Mouse (Mus musculus) embryo, embryonic 9.5 days (tissue): Measurements from ENCODE around the gene Olfr281.
"Not testable (repeated sequence)": the region's sequence is repeated elsewhere in the genome, so short reads cannot be mapped to it uniquely, and the experiment has no call there.

Experiments used
- DNase-seq: peaks from one replicate; pipeline ENCODE4 v3.0.0-alpha.2; 2017; ENCODE audit errors: extremely low spot score

Gene Olfr281

DNA sequence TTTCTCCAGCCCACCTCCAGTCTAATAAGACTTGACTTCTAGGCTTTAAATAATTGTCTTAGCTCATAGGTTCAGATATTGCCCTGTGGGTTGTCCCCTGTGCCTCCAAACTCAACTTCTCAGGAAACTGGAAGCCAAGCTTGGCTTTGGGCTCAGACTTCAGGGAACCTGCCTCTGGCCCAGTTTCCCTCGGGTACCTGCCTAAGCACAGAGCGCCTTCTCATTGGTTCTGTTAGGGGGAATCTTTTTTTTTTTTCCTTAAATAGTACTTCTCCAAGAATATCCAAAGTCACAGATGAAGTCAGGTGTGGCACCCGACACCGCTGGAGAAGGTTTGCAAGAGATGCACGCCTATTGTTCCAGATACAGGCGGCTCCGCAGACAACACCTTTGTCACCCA, at the start of gene Olfr281:
Gene Olfr281 (plus strand): TSS at position 301 of the 400 bp plus-strand sequence.
- no peak for DNase-seq

DNA sequence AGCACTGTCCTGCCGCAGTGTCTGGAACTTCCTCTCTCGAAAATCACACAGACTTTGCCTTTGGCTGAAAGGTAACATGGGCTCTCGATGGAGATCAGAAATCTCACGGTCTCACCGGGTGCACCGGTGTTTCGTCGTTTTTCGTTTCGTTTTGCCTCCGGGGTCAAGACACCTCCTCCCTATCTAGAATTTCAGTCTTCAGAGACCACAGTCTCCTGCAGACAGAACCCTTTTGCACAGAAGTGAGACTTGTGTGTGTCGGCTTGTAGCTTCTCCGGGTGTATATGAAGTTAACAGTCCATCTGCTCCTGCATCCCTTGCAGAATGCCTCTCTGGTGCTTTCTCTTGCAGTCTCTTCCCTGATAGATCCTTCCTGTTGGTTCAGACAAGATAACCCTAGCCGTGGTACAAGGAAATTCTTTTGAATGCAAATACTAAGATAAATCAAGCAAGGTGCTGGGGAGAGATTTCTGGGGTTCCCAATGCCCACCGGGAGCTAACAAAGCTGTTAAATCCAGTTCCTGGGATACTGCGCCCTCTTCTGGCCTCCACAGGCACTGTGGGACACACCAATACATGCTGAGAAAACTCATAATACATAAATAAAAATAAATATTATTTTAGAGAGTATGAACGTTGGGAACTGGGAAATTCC, 43.9 kb upstream of the Olfr281 start:
- no peak for DNase-seq

DNA sequence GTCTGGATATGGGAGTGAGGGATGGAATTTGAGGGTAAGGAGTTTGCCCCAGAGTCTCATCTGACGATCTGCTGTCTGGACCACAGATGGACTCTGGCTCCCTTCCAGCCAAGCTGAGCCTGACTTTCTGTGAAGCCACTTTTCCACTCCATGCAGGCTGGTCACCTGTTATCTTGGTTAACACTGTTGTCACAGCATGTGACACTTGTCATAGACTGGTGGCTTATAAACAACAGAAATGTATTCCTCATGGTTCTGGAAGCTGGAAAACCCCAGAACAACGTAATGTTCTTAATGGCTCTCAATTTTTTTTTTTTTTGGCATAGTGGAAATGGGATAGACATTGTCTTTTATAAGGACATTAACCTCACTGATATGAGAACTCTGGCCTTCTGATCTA, 42.8 kb upstream of the Olfr281 start:
- no peak for DNase-seq

DNA sequence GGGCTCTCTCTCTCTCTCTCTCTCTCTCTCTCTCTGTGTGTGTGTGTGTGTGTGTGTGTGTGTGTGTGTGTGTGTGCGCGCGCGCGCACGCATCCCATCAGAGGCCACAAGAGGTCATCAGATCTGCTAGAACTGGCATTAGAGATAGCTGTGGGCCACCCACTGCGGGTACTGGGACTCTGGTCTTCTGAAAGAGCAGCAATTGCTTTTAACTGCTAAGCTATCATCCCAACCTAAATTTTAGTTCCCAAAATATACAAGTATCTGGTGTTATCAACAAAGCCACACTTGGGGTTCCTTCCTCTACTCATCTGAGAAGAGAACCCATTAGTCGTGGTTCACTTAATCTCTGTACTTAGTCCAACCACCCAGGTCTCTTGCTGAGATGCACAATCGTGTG, 42.1 kb upstream of the Olfr281 start:
- DNase-seq = no peak

DNA sequence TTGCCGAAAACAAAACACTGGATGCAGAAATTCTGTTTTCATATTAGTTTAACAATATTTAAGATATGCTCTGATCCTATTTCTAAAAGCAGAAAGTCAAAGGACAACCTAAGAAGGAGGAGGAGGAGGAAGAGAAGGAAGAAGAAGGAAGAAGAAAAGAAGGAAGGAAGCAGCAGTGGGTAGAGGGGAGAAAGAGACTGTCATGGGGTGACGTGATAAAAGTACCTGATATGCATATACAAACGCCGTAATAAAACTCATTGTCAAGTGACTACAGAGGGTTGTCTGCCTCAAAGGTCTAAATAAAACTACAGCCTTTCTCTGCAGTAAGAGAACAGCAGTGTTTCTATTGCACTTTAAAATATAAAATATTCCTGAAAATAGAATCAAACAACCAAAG, 36.4 kb upstream of the Olfr281 start:
- DNase-seq = no peak

DNA sequence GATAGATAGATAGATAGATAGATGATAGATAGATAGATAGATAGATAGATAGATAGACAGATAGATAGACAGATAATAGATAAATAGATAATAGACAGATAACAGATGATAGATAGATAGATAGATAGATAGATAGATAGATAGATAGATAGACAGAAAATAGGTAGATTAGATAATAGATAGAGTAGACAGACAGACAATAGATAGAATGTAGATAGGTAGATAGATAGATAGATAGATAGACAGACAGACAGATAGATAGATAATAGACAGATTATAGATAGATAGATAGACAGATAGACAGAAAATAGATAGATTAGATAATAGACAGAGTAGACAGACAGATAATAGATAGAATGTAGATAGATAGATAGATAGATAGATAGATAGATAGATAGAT, 35.6 kb upstream of the Olfr281 start:
- not testable (repeated sequence) for DNase-seq

DNA sequence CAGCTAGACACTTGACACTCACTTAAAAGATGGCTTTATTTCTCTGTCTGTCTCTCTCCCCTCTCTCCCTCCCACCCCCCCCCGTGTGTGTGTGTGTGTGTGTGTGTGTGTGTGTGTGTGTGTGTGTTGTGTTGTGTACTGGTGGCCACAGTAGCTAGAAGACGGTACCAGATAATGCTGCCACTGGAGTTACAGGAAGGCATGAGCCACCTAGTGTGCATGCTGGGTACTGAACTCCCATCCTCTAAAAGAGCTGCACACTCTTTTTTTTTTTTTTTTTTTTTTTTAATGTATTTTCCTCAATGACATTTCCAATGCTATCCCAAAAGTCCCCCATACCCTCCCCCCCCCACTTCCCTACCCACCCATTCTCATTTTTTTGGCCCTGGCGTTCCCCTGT, 35.1 kb upstream of the Olfr281 start:
- not testable (repeated sequence) for DNase-seq

DNA sequence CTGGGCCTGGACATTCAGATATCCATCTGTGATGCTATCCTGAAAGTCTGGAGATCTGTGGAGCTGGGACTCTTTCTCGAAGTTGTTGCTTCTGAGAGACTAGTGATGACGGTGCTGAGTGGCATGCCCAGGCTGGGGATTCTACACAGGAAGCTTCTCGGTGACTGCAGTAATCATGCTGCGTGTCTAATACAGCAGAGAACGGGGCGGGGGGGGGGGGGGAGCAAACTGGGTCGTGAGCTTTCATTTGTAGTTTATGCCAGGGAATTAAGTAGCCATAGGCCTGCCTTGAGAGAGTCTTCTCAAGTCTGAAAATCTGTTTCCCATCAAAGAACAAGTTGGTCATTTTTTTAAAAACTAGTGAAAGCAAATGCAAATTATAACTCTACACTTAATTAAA, 34.3 kb upstream of the Olfr281 start:
- no peak for DNase-seq

DNA sequence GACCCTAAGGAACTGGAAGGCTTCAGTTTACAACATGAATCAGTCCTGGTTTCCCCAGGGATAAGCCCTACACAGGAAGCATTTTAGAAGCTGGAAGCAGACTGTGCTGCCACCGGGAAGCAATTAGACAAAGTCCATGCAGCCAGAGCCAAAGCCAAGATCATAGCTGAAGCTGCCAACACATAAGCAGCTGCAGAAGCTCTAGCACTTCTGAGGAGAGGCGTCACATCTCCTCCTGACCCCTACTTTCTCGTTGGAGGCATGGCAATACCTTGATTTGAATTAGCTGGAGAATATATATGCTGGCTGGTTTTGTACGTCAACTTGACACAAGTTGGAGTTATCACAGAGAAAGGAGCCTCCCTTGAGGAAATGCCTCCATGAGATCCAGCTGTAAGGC, 31.5 kb upstream of the Olfr281 start:
- DNase-seq = no peak

DNA sequence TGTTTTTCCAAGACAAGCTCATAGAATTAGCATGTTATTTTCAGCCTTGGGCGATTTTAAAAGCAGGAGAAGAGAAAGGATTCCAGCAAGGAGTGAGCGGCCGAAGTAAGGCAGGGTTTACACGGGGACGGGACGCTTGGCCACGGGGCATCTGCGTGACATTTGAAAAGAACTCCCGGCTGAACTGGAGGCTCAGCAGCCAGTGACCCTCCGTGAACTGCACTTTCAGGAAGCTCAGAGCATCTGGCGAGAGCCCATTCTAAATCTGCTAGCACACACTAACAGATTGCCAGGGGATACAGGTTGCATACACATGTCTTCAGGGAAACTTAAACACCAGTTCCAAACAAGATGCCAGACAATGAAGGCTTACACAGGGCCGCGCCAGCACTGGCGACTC, 28.1 kb upstream of the Olfr281 start:
- DNase-seq = peak; percentile 16

DNA sequence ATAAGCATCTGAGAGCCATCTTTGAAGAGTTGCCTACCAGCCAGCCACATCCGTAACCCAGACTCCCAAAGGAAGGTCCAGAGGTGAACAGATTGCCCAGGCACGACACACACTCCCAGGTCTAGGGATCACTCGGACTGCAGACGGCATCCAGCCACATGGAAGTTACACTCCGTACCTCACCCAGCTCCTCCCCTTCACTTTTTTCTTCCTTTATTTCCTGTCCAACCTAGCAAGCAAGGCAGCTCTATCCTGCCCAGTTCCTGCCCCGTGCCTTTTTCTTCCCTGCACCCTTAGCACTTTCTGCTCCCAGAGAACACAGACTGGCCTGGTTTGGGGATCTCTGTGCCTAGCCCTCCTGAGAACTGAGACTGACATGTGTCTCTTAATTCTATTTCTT, 27.6 kb upstream of the Olfr281 start:
- no peak for DNase-seq

DNA sequence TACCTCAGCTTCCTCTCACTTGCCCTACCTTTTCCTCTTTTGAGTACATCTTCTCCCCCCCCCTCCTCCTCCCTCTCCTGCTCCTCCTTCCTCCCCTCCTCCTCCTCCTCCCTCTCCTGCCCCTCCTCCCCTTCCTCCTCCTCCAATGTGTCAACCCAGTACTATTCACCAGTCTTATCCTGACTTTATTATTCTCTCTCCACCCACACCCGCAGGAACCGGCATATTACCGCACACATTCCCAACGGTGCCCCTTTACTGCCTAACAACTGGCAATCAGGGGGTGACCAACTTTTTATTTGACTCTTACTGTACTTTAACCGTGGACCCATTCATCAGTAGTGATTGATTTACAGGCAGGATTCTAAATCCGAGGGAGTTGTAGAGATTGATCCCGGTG, 27.2 kb upstream of the Olfr281 start:
- no peak for DNase-seq

DNA sequence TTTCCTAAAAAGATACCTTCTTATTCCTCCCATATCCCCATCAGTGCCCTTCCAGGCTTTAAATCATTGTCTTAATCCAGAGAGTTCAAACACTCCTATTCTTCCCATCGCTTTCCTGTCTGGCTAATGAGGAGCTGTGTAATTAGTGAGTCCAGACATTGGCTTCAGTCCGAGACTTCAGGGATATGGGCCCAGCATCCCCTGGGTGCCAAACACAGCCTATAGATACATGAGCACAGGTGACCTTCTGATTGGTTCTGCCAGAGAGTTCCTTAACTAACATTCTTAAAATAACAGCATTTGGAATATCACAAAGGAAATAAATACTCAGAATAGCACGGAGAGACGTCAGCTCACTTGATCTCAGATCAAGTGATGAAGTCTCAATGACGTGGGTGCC, 21.5 kb upstream of the Olfr281 start, which contains the start of gene Olfr282:
Gene Olfr282 (plus strand): TSS at position 301 of the 400 bp plus-strand sequence.
- not testable (repeated sequence) for DNase-seq

DNA sequence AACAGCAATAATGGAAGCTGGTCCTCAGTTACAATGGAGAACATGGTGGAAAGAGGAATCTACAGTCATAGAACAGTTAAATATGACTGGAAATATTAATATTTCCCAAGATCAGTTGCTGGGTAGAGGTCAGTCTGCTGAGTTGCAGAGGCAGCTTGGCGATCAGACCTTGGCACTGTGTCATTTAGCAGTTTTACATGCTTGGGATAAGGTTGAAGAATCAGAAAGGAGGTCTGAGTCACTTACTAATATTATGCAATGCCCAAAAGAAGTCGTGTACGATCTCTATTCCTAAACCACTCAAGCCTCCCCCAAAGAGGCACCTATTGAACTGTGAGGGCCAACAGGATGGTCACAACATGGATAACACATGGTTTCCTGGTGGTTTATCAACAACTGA, 7.8 kb upstream of the Olfr281 start:
- DNase-seq = no peak

DNA sequence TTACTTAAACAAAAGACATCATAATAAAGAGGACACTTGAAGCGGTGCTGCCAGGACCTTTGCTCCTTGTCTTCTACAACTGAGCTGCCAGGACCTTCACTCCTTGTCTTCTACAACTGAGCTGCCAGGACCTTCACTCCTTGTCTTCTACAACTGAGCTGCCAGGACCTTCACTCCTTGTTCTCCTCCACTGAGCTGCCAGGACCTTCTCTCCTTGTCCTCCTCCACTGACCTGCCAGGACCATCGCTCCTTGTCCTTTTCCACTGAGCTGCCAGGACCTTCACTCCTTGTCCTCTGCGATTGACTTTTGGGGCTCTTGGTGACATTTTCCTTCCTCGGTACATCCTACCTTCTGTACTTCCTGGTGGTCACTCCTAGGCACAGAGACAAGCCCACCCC, 3.9 kb upstream of the Olfr281 start:
- no peak for DNase-seq

DNA sequence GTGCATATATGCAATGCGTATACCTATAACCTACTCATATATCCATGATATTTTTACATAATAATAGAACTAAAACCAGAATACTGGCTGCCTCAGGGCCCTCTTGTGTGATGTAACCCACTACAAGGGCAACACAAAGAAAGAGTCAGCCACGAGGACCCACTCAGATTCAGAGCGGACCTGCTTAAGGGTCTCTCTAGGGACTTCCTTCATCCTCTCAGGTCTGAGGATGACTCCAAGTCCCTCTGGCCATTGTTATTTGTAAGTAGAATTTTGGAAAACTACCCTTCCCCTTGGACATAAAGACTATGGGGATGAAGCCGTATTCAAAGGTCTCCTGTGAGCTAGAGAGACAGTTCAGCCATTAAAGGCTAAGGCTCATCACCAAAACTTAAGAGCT, 17.2 kb downstream of the Olfr281 start, which contains the start of gene OR5BS1P:
Gene OR5BS1P (plus strand): TSS at position 301 of the 400 bp plus-strand sequence.
- no peak for DNase-seq

DNA sequence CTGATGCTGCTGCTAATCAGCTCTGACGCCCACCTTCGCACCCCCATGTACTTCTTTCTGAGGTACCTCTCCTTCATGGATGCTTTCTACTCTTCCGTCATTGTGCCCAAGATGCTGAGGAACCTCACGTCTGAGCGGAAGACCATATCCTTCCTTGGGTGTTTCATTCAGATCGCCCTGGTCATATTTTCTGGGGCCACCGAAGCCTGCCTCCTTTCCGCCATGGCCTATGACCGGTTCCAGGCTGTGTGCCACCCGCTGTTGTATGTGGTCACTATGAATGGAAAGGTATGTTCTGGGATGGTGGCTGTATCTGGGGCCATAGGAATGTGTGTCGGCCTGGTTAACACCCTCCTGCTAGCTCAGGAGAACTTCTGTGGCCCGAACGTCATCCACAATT, 19.2 kb downstream of the Olfr281 start:
- no peak for DNase-seq

DNA sequence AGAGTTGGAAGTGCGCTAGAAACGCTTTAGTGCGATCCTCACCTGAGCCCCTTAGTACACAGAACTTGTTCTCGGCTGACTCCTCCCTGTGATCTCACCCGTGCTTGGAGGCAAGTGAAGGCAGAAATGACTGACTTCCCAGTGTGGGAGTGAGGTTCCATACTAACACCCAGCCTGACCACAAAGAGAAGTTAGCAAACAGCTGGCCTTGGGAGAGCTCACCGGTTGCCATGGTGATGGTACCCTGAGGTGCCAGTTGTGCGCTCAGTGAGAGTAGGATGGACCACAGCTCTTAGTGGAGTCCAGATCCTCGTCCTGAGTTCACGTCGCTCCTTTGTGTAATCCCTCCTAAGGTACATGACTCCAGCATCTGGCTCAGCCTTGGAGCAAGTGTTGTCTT, 22.6 kb downstream of the Olfr281 start:
- no peak for DNase-seq

DNA sequence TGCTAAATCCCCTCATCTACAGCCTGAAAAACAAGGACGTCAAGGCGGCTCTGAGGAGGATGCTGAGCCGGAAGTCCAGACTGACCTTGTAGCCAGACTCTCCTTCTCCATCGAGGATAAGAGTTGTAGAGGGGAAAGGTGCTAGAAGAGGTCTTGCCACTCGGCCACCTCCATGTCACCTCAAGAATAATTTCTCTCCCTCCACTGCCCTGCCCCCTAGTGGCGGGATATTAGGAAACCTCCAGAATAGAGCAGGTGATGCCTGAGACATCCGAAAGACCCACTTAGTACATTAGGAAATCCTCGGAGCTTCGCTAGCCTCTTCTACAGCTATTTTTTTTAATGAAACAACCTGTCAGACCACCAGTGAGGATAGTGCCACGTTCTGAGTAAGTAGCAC, 23.0 kb downstream of the Olfr281 start:
- DNase-seq = peak; percentile 31

DNA sequence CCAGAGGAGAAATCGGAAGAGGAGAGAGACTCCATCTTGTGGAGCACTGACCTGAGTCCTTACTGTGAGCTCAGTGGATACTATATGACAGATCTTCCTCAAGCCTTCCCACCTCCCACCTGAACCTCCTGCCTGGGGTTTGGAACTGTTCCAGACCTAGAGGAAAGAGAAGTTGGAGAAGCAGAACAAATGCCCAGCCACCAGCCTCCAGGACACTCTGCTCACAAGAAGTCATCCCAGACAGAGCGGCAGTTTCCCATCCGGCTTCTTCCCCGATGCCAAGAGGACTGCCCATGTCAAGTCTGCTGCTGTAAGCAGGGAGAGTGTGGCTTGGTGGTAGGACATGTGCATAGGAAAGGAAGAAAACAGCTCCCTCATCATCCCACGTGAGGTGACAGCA, 23.9 kb downstream of the Olfr281 start:
- no peak for DNase-seq

DNA sequence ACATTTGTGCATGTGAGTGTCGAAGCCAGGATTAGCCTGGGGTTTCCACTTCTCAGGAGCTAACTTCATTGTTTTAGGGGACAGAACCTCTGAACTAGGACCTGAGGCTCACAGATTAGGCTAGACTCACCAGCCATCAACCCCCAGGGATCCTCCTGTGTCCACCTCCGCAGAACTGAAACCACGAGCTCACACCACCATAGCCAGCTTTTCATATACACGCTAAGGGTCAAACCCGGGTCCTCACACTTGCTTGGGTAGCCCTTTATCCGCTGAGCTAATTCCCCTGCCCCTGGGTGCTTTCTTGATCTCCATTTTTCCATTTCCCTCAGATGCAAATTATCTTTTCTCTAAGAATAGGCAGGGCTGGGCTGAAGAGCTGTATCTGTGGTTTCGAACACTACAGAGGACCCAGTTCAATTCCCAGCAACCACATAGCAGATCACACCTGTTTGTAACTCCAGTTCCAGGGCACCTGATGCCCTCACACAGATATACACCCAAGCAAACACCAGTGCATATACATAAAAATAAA, 27.2 kb downstream of the Olfr281 start:
- no peak for DNase-seq

DNA sequence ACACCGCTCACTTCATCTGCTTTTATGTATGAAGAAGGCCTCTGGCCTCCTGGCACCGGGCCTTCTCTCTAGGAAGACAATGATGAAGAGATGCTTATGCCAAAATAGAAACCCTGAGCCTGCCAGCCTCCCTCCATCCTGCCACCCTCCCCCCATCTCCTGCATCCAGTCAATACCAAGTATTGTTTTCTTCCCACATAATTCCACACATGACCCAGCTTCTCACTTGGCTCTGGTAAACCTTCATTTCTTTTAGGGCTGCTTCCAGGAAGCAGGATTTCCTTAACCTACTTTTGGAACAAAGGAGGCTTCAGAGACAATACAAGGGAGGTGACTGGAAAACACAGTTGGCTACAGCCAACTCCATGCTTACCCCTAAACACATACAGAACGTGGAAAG, 30.3 kb downstream of the Olfr281 start, which contains the start of gene Lalba:
Gene Lalba (minus strand): TSS at position 21 of the 400 bp plus-strand sequence.
- no peak for DNase-seq
